8 mouse cellular contexts compared by ENCODE assay signal in the genomic region with DNA sequence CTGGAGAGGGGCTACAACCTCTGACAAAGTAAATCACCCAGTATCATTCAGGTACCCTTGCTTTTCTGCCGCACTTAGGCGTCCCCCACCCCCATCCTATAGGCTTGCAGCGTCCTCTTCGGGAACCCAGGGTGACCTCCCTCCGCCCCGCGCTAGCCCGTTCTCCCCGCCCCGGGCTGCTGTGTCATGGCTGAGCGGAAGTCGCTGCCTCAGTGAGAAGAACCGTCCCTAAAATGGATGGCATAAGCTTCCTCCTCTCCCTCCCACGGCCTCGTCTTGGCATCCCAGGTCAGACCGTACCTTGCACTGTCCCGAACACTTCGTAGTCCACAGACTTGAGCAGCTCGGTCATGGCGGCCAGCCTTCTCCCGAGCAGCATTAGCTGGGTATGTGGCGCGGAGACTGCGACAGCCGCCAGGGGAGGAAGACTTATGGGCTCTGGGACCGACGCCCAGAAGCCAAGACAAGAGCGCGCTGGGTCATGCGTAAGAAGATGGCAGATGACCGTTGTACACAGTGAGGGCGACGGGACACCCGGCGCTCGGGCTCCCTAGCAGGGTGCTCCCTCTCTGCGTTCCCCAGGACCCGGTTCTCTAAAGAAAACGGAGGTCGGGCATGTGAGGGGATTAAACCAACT. TPM values are rescaled to one million over a fixed set of nuclear protein-coding genes. Genes with fewer than 3 reads are reported as not detected.
A peak's percentile ranks its signal among the peaks of the same experiment; 100 is the strongest.
DNase-seq lines count a peak whose midpoint lies in the region; ATAC-seq and TF ChIP-seq lines count a peak whose summit lies in the region.

Gene Acyp2, minus strand, starts transcription at position 587 of the 637 bp plus-strand sequence.

- H3K36me3 ChIP-seq in MEL (ENCODE audit: control insufficient read depth in 1 of 2, insufficient read depth in 2 of 2, low read length in 2 of 2): peaks cover 0 to 12% of the 10 kb centered on the region in 2 experiments; a peak in 2 of 4 replicates
- H3K36me3 ChIP-seq in forebrain, postnatal 0 days (ENCODE audit: insufficient read depth): no peaks in the 10 kb centered on the region
- H3K36me3 ChIP-seq in neural tube, embryonic 14.5 days (ENCODE audit: control insufficient read depth, insufficient read depth, low read length): no peaks in the 10 kb centered on the region
- H3K36me3 ChIP-seq in testis, adult 2 months (ENCODE audit: control insufficient read depth, insufficient read depth, low read length): no peaks in the 10 kb centered on the region

- H3K9me3 ChIP-seq in MEL (replicated peaks; ENCODE audit: insufficient read depth, low read length): no peaks in the 10 kb centered on the region
- no peaks in the 10 kb centered on the region for H3K9me3 ChIP-seq in forebrain, postnatal 0 days (ENCODE audit: low read length)
- H3K9me3 ChIP-seq in neural tube, embryonic 14.5 days (ENCODE audit: control insufficient read depth, low read length): no peaks in the 10 kb centered on the region

- TF ChIP-seq EP300 in MEL (IDR thresholded peaks at IDR 0.05; ENCODE audit: low read depth in 1 of 2, low read length in 2 of 2): peak in 1 of 2 experiments; percentile 71; a peak in 3 of 4 replicates

- WGBS in cerebellum, adult 2 months: under 1% methylated on average over 40 of the region's 40 CpGs
- WGBS in forebrain, postnatal 0 days: 2% methylated on average over 40 of the region's 40 CpGs
- 0% methylated on average over 39 of the region's 40 CpGs for WGBS in neural tube, embryonic 14.5 days

- H3K4me1 ChIP-seq in MEL (ENCODE audit: control insufficient read depth in 1 of 2, insufficient read depth in 2 of 2, low read length in 2 of 2): peaks cover 7 to 9% of the 10 kb centered on the region in 2 experiments
- H3K4me1 ChIP-seq in cerebellum, adult 2 months (ENCODE audit: control insufficient read depth, insufficient read depth, low read length): no peaks in the 10 kb centered on the region
- H3K4me1 ChIP-seq in forebrain, postnatal 0 days (ENCODE audit: insufficient read depth): no peaks in the 10 kb centered on the region
- H3K4me1 ChIP-seq in neural tube, embryonic 14.5 days (ENCODE audit: control insufficient read depth, insufficient read depth, low read length): no peaks in the 10 kb centered on the region
- peaks cover 2% of the 10 kb centered on the region; the same call in 1 of the 2 replicates for H3K4me1 ChIP-seq in testis, adult 2 months (ENCODE audit: control insufficient read depth, insufficient read depth, low read length)

- peak; percentile 96 to 98 for TF ChIP-seq POLR2A in MEL (IDR thresholded peaks at IDR 0.05; ENCODE audit: control insufficient read depth in 1 of 2, insufficient read depth in 1 of 2, low read depth in 1 of 2, low read length in 2 of 2, poor library complexity in 1 of 2)
- TF ChIP-seq POLR2A in cerebellum, adult 2 months (IDR thresholded peaks at IDR 0.05; ENCODE audit: borderline replicate concordance, insufficient read depth, low read length): peak; percentile 83
- TF ChIP-seq POLR2A in testis, adult 2 months (IDR thresholded peaks at IDR 0.05; ENCODE audit: control insufficient read depth, low read depth, low read length): peak; percentile 60; the same call in 1 of the 2 replicates

- intact Hi-C loops in heart, postnatal 36 days (cut with DNase I): loop anchor here (2.0 to 5.0 kb wide), 2 partner anchors 132 to 382 kb away; no protein-coding TSS in a partner anchor

- ATAC-seq in forebrain, postnatal 0 days: peak; percentile 96
- peak; percentile 98 for ATAC-seq in neural tube, embryonic 14.5 days (ENCODE audit: low read depth)

- peak; percentile 97 for DNase-seq in MEL (ENCODE audit: low read depth, low spot score)
- peak; percentile 86 to 91 for DNase-seq in cerebellum, adult 2 months
- DNase-seq in forebrain, postnatal 0 days: peak; percentile 83
- peak; percentile 88 to 93 for DNase-seq in heart, postnatal 36 days
- peak; percentile 70 to 85 for DNase-seq in layer of hippocampus, adult 18-20 months (ENCODE audit: low spot score in 2 of 2)
- DNase-seq in lung, adult 18-20 months: peak; percentile 89 to 91

- peak within 1 kb of the TSS; percentile 78 for H3K27ac ChIP-seq in MEL (ENCODE audit: control insufficient read depth, low read depth, low read length)
- peak within 1 kb of the TSS; percentile 91 for H3K27ac ChIP-seq in cerebellum, adult 2 months (ENCODE audit: insufficient read depth, low read length)
- peak within 1 kb of the TSS; percentile 82 for H3K27ac ChIP-seq in forebrain, postnatal 0 days (ENCODE audit: low read depth, low read length)
- peak within 1 kb of the TSS; percentile 89 for H3K27ac ChIP-seq in neural tube, embryonic 14.5 days (ENCODE audit: low read depth, low read length)
- peak within 1 kb of the TSS; percentile 96 for H3K27ac ChIP-seq in testis, adult 2 months (ENCODE audit: control insufficient read depth, insufficient read depth, low read depth, low read length)

- TF ChIP-seq CTCF in MEL (IDR thresholded peaks at IDR 0.05 in 2 of 3, conservative IDR thresholded peaks at IDR 0.05 in 1 of 3; ENCODE audit: control insufficient read depth in 1 of 3, insufficient read depth in 1 of 3, low read depth in 2 of 3, low read length in 3 of 3, poor library complexity in 1 of 3, severe bottlenecking in 1 of 3): peak in 2 of 3 experiments; percentile 33 to 48; a peak in 4 of 6 replicates
- peak; percentile 31 for TF ChIP-seq CTCF in cerebellum, adult 2 months (IDR thresholded peaks at IDR 0.05; ENCODE audit: borderline replicate concordance, insufficient read depth, low read depth, low read length)
- peak; percentile 71 for TF ChIP-seq CTCF in forebrain, postnatal 0 days (IDR thresholded peaks at IDR 0.05; ENCODE audit: low read depth)
- no peak for TF ChIP-seq CTCF in testis, adult 2 months (IDR thresholded peaks at IDR 0.05; ENCODE audit: control insufficient read depth, insufficient read depth, insufficient replicate concordance, low read depth, low read length)

- H3K4me2 ChIP-seq in forebrain, postnatal 0 days (ENCODE audit: low read depth): peak within 1 kb of the TSS; percentile 66
- H3K4me2 ChIP-seq in neural tube, embryonic 14.5 days (ENCODE audit: low read depth, low read length): peak within 1 kb of the TSS; percentile 43

- H3K9ac ChIP-seq in MEL (ENCODE audit: control insufficient read depth, low read depth, low read length, poor library complexity, severe bottlenecking): peak within 1 kb of the TSS; percentile 92
- peak within 1 kb of the TSS; percentile 85 for H3K9ac ChIP-seq in forebrain, postnatal 0 days
- H3K9ac ChIP-seq in neural tube, embryonic 14.5 days (replicated peaks; ENCODE audit: low read depth, low read length): peak within 1 kb of the TSS; percentile 76

- peak; percentile 47 for TF ChIP-seq RAD21 in MEL (IDR thresholded peaks at IDR 0.05; ENCODE audit: low read depth, low read length)

- peak within 1 kb of the TSS; percentile 67 to 84 for H3K4me3 ChIP-seq in MEL (ENCODE audit: control insufficient read depth in 1 of 2, insufficient read depth in 1 of 2, low read depth in 2 of 2, low read length in 2 of 2)
- H3K4me3 ChIP-seq in cerebellum, adult 2 months (replicated peaks; ENCODE audit: insufficient read depth, low read depth, low read length): peak within 1 kb of the TSS; percentile 97
- peak within 1 kb of the TSS; percentile 67 for H3K4me3 ChIP-seq in forebrain, postnatal 0 days (ENCODE audit: low read depth, low read length)
- H3K4me3 ChIP-seq in neural tube, embryonic 14.5 days (ENCODE audit: low read depth, low read length): peak within 1 kb of the TSS; percentile 45
- H3K4me3 ChIP-seq in testis, adult 2 months (ENCODE audit: control insufficient read depth, low read depth, low read length): peak within 1 kb of the TSS; percentile 98

- H3K27me3 ChIP-seq in MEL (ENCODE audit: control insufficient read depth in 1 of 2, insufficient read depth in 2 of 2, low read length in 2 of 2): no peaks in the 10 kb centered on the region
- H3K27me3 ChIP-seq in cerebellum, adult 2 months (ENCODE audit: control insufficient read depth, insufficient read depth, low read length): no peaks in the 10 kb centered on the region
- H3K27me3 ChIP-seq in forebrain, postnatal 0 days (ENCODE audit: insufficient read depth, low read length): no peaks in the 10 kb centered on the region
- no peaks in the 10 kb centered on the region for H3K27me3 ChIP-seq in neural tube, embryonic 14.5 days (ENCODE audit: control insufficient read depth, insufficient read depth, low read length)
- H3K27me3 ChIP-seq in testis, adult 2 months (ENCODE audit: control insufficient read depth, insufficient read depth, low read length): no peaks in the 10 kb centered on the region

- H3K79me2 ChIP-seq in MEL (ENCODE audit: control insufficient read depth, insufficient read depth, low read length, poor library complexity): peaks cover 1% of the 10 kb centered on the region; the same call in 1 of the 2 replicates

TF ChIP-seq in MEL, 35 proteins besides CTCF, POLR2A, EP300 and RAD21 (continues in another document):
- TF ChIP-seq MAX (IDR thresholded peaks at IDR 0.05; ENCODE audit: low read length) (peak; percentile 48), USF2 (IDR thresholded peaks at IDR 0.05; ENCODE audit: borderline replicate concordance in 1 of 2, insufficient read depth in 1 of 2, low read depth in 1 of 2, low read length in 2 of 2) (no peak), NELFE (IDR thresholded peaks at IDR 0.05; ENCODE audit: low read depth, low read length) (peak; percentile 95), POLR2AphosphoS5 (IDR thresholded peaks at IDR 0.05; ENCODE audit: borderline replicate concordance, low read depth, low read length) (peak; percentile 80), UBTF (IDR thresholded peaks at IDR 0.05; ENCODE audit: borderline replicate concordance, insufficient read depth, low read depth, low read length) (peak; percentile 31; the same call in 1 of the 2 replicates), CHD2 (IDR thresholded peaks at IDR 0.05; ENCODE audit: low read length) (peak; percentile 53; the same call in 1 of the 2 replicates), TAL1 (IDR thresholded peaks at IDR 0.05; ENCODE audit: low read length) (no peak), MYC (IDR thresholded peaks at IDR 0.05; ENCODE audit: low read depth, low read length) (no peak), ZKSCAN1 (IDR thresholded peaks at IDR 0.05; ENCODE audit: low read depth, low read length) (no peak), TCF12 (IDR thresholded peaks at IDR 0.05; ENCODE audit: low read depth, low read length) (peak; percentile 78), POLR2AphosphoS2 (IDR thresholded peaks at IDR 0.05; ENCODE audit: low read length) (peak; percentile 87)

RNA-seq across cellular contexts. Expression of gene Acyp2, which starts in this region (rescaled TPM):
- 23.1 and 29.0 TPM in 2 replicates for total RNA-seq in MEL (2012; rRNA removed)
- 1 to 10 TPM in 1 of 2 experiments, not detected in 1; 7.9 TPM for polyA plus RNA-seq in MEL (2012; ENCODE audit: insufficient read depth in 1 of 2, insufficient read length in 2 of 2, low read depth in 1 of 2, low replicate concordance in 2 of 2, missing spikeins in 1 of 2)
- 75.2 and 75.7 TPM in 2 replicates for polyA plus RNA-seq in cerebellum, adult 2 months (2012; rRNA removed)
- total RNA-seq in forebrain, postnatal 0 days (2014; rRNA removed): 14.0 and 16.6 TPM in 2 replicates
- 25.0 and 28.4 TPM in 2 replicates for polyA plus RNA-seq in forebrain, postnatal 0 days (2015; fragmentation: Nextera tagmentation; extraction: Ambion mirVana)
- total RNA-seq in heart, postnatal 36 days (2021): 10 to 100 TPM; 85.1 to 91.6 TPM
- total RNA-seq in layer of hippocampus, adult 18-20 months (2021): 10 to 100 TPM; 20.9 to 23.6 TPM
- 35.8 and 40.0 TPM in 2 replicates for polyA plus RNA-seq in neural tube, embryonic 14.5 days (2014; fragmentation: Nextera tagmentation; extraction: Ambion mirVana)
- 10.8 and 12.2 TPM in 2 replicates for polyA plus RNA-seq in testis, adult 2 months (2012; rRNA removed)

Comparison
In these comparisons a context has a peak if more than half of its experiments do, and no peak if none do; other contexts are left out.
1. Peak in every context shown above with its lines: DNase-seq, ATAC-seq, H3K4me3 ChIP-seq and H3K27ac ChIP-seq.
2. H3K4me3 ChIP-seq: peak in every context shown above with its lines; median percentile 98 in testis, adult 2 months; 97 in cerebellum, adult 2 months; 76 in MEL; 67 in forebrain, postnatal 0 days; 45 in neural tube, embryonic 14.5 days.